Mouse (Mus musculus) hindbrain, embryonic 10.5 days (tissue): ENCODE results near the gene Plxna4. TPM values are rescaled to one million over a fixed set of nuclear protein-coding genes. Genes with fewer than 3 reads are reported as not detected.

ENCODE experiments used
- DNase-seq: peaks from one replicate; pipeline ENCODE4 v3.0.0-alpha.2; 2017; ENCODE audit warnings: low spot score
- H3K27ac ChIP-seq: fragments of 300-500 bp; sonication (generic); 2 replicates; pipeline ENCODE4 v1.5.1; 2016; ENCODE audit warnings: mild to moderate bottlenecking, moderate library complexity
- H3K27me3 ChIP-seq: fragments of 300-500 bp; sonication (generic); 2 replicates; pipeline ENCODE4 v1.6.1; 2016; ENCODE audit warnings: mild to moderate bottlenecking; ENCODE audit not compliant: poor library complexity, insufficient read depth, severe bottlenecking
- H3K36me3 ChIP-seq: fragments of 300-500 bp; sonication (generic); 2 replicates; pipeline ENCODE4 v1.6.1; 2016; ENCODE audit warnings: mild to moderate bottlenecking, moderate library complexity
- H3K4me1 ChIP-seq: fragments of 300-500 bp; sonication (generic); replicated peaks from 2 replicates; pipeline ENCODE4 v1.6.1; 2016; ENCODE audit warnings: mild to moderate bottlenecking
- H3K4me3 ChIP-seq: fragments of 300-500 bp; sonication (generic); 2 replicates; pipeline ENCODE4 v1.5.1; 2016; ENCODE audit warnings: mild to moderate bottlenecking, moderate library complexity
- H3K9me3 ChIP-seq: fragments of 300-500 bp; sonication (generic); 2 replicates; pipeline ENCODE4 v1.6.1; 2016; ENCODE audit warnings: mild to moderate bottlenecking, moderate library complexity
- WGBS: fragments of 180-500 bp; shearing (Covaris S2); methylation state at CpG from one replicate; pipeline ENCODE4 v1.1.7; 2016; 5-methylcytosine and 5-hydroxymethylcytosine counted together
- polyA plus RNA-seq: library from polyadenylated mRNA; unstranded; fragments of >200 nt; fragmentation: Nextera tagmentation; extraction: Ambion mirVana; gene quantifications from 2 replicates; pipeline ENCODE4 v1.2.1, GENCODE M21; 2016

The Plxna4 gene
- polyA plus RNA-seq, 1 experiment from 2014 or later: 3.8 TPM

GRCm38 (mm10) chr6:32126914-32127313 is 461.1 kb downstream of the Plxna4 start:
- 88% methylated on average over 6 of the region's 6 CpGs for WGBS
- H3K4me1 ChIP-seq: no peaks in the 10 kb centered on the region
- H3K36me3 ChIP-seq: no peaks in the 10 kb centered on the region
- H3K27ac ChIP-seq: no peak overlapping the region
- H3K27me3 ChIP-seq: no peaks in the 10 kb centered on the region
- H3K4me3 ChIP-seq: no peak overlapping the region
- no peaks in the 10 kb centered on the region for H3K9me3 ChIP-seq
- DNase-seq: no peak

- no peaks in the 10 kb centered on the region for H3K9me3 ChIP-seq
Measured at GRCm38 (mm10) chr6:32122584-32123265, 465.3 kb downstream of the Plxna4 start.

DNA sequence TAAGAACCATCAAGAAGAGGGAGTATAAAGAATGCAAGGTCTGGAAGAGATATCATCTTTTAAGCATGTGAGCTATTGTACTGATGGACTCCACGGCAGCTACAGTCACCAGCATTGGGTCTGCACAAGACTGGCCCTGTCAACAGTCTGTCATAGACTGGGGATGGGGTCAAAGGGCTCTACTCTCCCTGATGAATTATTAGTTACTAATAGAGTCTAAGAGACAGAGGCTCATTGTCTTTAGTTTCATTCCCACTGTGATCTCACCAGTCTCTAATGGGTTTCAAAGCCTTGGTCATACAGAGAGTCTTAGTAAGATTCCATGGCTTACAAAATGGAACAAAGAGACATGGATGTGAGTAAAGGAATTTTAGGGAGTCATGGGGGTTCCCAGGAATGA is 467.1 kb downstream of the Plxna4 start:
- Histone ChIP-seq H3K4me3 (no peak overlapping the region), H3K4me1 (no peaks in the 10 kb centered on the region), H3K27ac (no peak overlapping the region), H3K36me3 (no peaks in the 10 kb centered on the region), H3K27me3 (no peaks in the 10 kb centered on the region), H3K9me3 (no peaks in the 10 kb centered on the region)
- no peak for DNase-seq
- 47% methylated on average over 1 of the region's 1 CpGs for WGBS

More at GRCm38 (mm10) chr6:32122584-32123265, 465.3 kb downstream of the Plxna4 start:
- no peak overlapping the region for H3K27ac ChIP-seq
- no peak overlapping the region for H3K4me3 ChIP-seq
- DNase-seq: no peak
- no peaks in the 10 kb centered on the region for H3K36me3 ChIP-seq
- WGBS: 83% methylated on average over 4 of the region's 4 CpGs
- H3K27me3 ChIP-seq: no peaks in the 10 kb centered on the region
- H3K4me1 ChIP-seq: no peaks in the 10 kb centered on the region

DNA sequence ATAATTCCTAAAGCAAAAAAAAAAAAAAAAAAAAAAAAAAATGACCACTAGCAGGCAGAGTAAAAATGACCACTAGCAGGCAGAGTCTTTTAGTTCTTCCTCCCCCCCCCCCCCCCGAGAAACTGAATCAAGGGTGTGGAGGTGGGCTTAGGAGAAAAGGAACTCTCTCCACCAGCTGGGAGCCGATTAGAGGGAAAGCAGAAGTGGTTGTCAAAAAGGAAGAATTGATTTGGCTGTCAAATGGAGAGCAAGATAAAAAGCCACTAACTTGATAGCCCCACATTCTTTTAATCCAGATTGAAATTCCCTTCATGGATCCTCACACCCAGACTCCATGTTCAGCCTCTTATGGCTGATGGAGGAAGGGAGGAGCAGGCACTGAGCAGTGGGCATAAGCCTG is 478.8 kb downstream of the Plxna4 start:
- Histone ChIP-seq H3K9me3 (no peaks in the 10 kb centered on the region), H3K4me3 (no peak overlapping the region), H3K27me3 (no peaks in the 10 kb centered on the region), H3K27ac (no peak overlapping the region), H3K4me1 (peaks cover 22% of the 10 kb centered on the region), H3K36me3 (no peaks in the 10 kb centered on the region)
- no peak for DNase-seq
- WGBS: 65% methylated on average over 2 of the region's 2 CpGs

- no peak overlapping the region for H3K4me3 ChIP-seq
- H3K4me1 ChIP-seq: peaks cover 11% of the 10 kb centered on the region
- H3K27ac ChIP-seq: no peak overlapping the region
- 55% methylated on average over 9 of the region's 9 CpGs for WGBS
- no peaks in the 10 kb centered on the region for H3K36me3 ChIP-seq
- no peaks in the 10 kb centered on the region for H3K27me3 ChIP-seq
- DNase-seq: no peak
- H3K9me3 ChIP-seq: no peaks in the 10 kb centered on the region
Measured at GRCm38 (mm10) chr6:32105547-32106275, 482.3 kb downstream of the Plxna4 start.
